Mouse (Mus musculus) ES-E14 (cell line): Measurements from ENCODE around the gene 3110082I17Rik. TPM values are rescaled to one million over a fixed set of nuclear protein-coding genes. Genes with fewer than 3 reads are reported as not detected.
A peak's percentile ranks its signal among the peaks of the same experiment; 100 is the strongest.

Source experiments
- DNase-seq: peaks from one replicate; pipeline ENCODE4 v3.0.0-alpha.2; 2013; ENCODE audit warnings: low read depth, low spot score
- H3K27ac ChIP-seq: 2 replicates; pipeline ENCODE4 v1.5.1; 2012; ENCODE audit warnings: low read depth, mild to moderate bottlenecking, low read length, moderate library complexity, mixed read lengths; ENCODE audit not compliant: poor library complexity, insufficient read depth, severe bottlenecking
- H3K36me3 ChIP-seq: 2 replicates; pipeline ENCODE4 v1.6.1; 2012; ENCODE audit warnings: mild to moderate bottlenecking, low read length, moderate library complexity, mixed read lengths; ENCODE audit not compliant: control insufficient read depth, poor library complexity, insufficient read depth, severe bottlenecking
- H3K4me1 ChIP-seq, 2 experiments: fragments of 150-350 bp in 1 of 2; sonication (generic) in 1 of 2; 2 replicates each; pipeline ENCODE4 v1.6.1; 2012; ENCODE audit warnings: low read length in 2 of 2, mild to moderate bottlenecking in 1 of 2, mixed read lengths in 1 of 2; ENCODE audit not compliant: control insufficient read depth in 2 of 2, insufficient read depth in 2 of 2, poor library complexity in 1 of 2
- H3K4me3 ChIP-seq, 2 experiments: fragments of 150-350 bp in 1 of 2; sonication (generic) in 1 of 2; 2 replicates each; pipeline ENCODE4 v1.5.1; 2012; ENCODE audit warnings: low read length in 2 of 2, low read depth in 1 of 2, mild to moderate bottlenecking in 1 of 2, mixed read lengths in 1 of 2; ENCODE audit not compliant: insufficient read depth in 1 of 2, poor library complexity in 1 of 2, severe bottlenecking in 1 of 2
- H3K9ac ChIP-seq: 2 replicates; pipeline ENCODE4 v1.6.1; 2012; ENCODE audit warnings: low read depth, mild to moderate bottlenecking, low read length, mixed read lengths; ENCODE audit not compliant: poor library complexity, insufficient read depth, severe bottlenecking
- H3K9me3 ChIP-seq: fragments of 150-350 bp; sonication (generic); 2 replicates; pipeline ENCODE4 v1.6.1; 2012; ENCODE audit warnings: low read depth, mild to moderate bottlenecking, low read length; ENCODE audit not compliant: control insufficient read depth, insufficient read depth
- CHD2 ChIP-seq: IDR thresholded peaks from 2 replicates; pipeline ENCODE4 v1.6.1; 2014; ENCODE audit warnings: mild to moderate bottlenecking, low read depth, low read length, inconsistent platforms
- HCFC1 ChIP-seq: IDR thresholded peaks from 2 replicates; pipeline ENCODE4 v1.6.1; 2012; ENCODE audit warnings: low read length, inconsistent platforms, borderline replicate concordance; ENCODE audit not compliant: insufficient read depth
- MAFK ChIP-seq: IDR thresholded peaks from 2 replicates; pipeline ENCODE4 v1.6.1; 2014; ENCODE audit warnings: mild to moderate bottlenecking, low read depth, low read length, inconsistent platforms; ENCODE audit not compliant: insufficient read depth
- ZC3H11A ChIP-seq: IDR thresholded peaks from 2 replicates; pipeline ENCODE4 v1.6.1; 2012; ENCODE audit warnings: low read depth, mild to moderate bottlenecking, inconsistent platforms, low read length, borderline replicate concordance
- ZNF384 ChIP-seq: IDR thresholded peaks from 2 replicates; pipeline ENCODE4 v1.6.1; 2012; ENCODE audit warnings: low read depth, low read length, inconsistent platforms
- in situ Hi-C, 2 experiments: fragments of 600-800 bp; cut with MboI; formaldehyde crosslinking; loops; one replicate each; pipeline ENCODE4 v1.15.1; 2025; ENCODE audit warnings: low sequenced_read_pairs in 2 of 2, inconsistent platforms in 1 of 2; ENCODE audit not compliant: unreplicated experiment in 2 of 2
- total RNA-seq: library from RNA; depleted of rRNA; stranded (reverse); fragments of 300-350 nt; gene quantifications from 2 replicates; pipeline ENCODE4 v1.2.3, GENCODE M21; 2012

Gene 3110082I17Rik
- total RNA-seq, 1 experiment = 32.6 TPM

- peak; percentile 83 for DNase-seq
- TF ChIP-seq ZC3H11A (no peak), HCFC1 (no peak), ZNF384 (no peak), MAFK (no peak), CHD2 (no peak)
- H3K27ac ChIP-seq = no peak overlapping the region
- H3K9me3 ChIP-seq = no peaks in the 10 kb centered on the region
- no peaks in the 10 kb centered on the region for H3K36me3 ChIP-seq
- in situ Hi-C loops = no loop called here
- peaks cover 0 to 4% of the 10 kb centered on the region in 2 experiments; a peak in 2 of 4 replicates for H3K4me1 ChIP-seq
- no peak overlapping the region for H3K9ac ChIP-seq
- H3K4me3 ChIP-seq = no peak overlapping the region
Observed at GRCm38 (mm10) chr5:139331742-139332141, 128.6 kb downstream of the 3110082I17Rik start.

GRCm38 (mm10) chr5:139330766-139331165 lies 129.6 kb downstream of the 3110082I17Rik start:
- H3K27ac ChIP-seq = no peak overlapping the region
- H3K4me3 ChIP-seq = no peak overlapping the region
- no peak overlapping the region for H3K9ac ChIP-seq
- peaks cover 0 to 11% of the 10 kb centered on the region in 2 experiments; a peak in 2 of 4 replicates for H3K4me1 ChIP-seq
- H3K9me3 ChIP-seq = no peaks in the 10 kb centered on the region
- no peaks in the 10 kb centered on the region for H3K36me3 ChIP-seq
- no peak for DNase-seq
- in situ Hi-C loops = no loop called here
- no peak for TF ChIP-seq ZNF384
- TF ChIP-seq MAFK = no peak
- TF ChIP-seq CHD2 = no peak
- TF ChIP-seq HCFC1 = no peak
- no peak for TF ChIP-seq ZC3H11A

- no peak for TF ChIP-seq ZC3H11A
- no peak for TF ChIP-seq ZNF384
- no peak for TF ChIP-seq MAFK
- TF ChIP-seq HCFC1 = no peak
- no peak for TF ChIP-seq CHD2
- H3K36me3 ChIP-seq = no peaks in the 10 kb centered on the region
- in situ Hi-C loops = no loop called here
- H3K9ac ChIP-seq = no peak overlapping the region
- no peaks in the 10 kb centered on the region for H3K9me3 ChIP-seq
- H3K4me3 ChIP-seq = no peak overlapping the region
- peaks cover 0 to 11% of the 10 kb centered on the region in 2 experiments; a peak in 2 of 4 replicates for H3K4me1 ChIP-seq
- H3K27ac ChIP-seq = no peak overlapping the region
- no peak for DNase-seq
Observed at GRCm38 (mm10) chr5:139327634-139328020, 132.7 kb downstream of the 3110082I17Rik start.

GRCm38 (mm10) chr5:139326986-139327633 lies 133.2 kb downstream of the 3110082I17Rik start:
- no peak for DNase-seq
- Histone ChIP-seq H3K27ac (no peak overlapping the region), H3K9me3 (no peaks in the 10 kb centered on the region), H3K9ac (no peak overlapping the region; the same call in 1 of the 2 replicates), H3K36me3 (no peaks in the 10 kb centered on the region), H3K4me3 (no peak overlapping the region), H3K4me1 (peaks cover 0 to 11% of the 10 kb centered on the region in 2 experiments; a peak in 2 of 4 replicates)
- TF ChIP-seq HCFC1 (no peak), ZC3H11A (no peak), CHD2 (no peak), MAFK (no peak), ZNF384 (no peak)
- in situ Hi-C loops = no loop called here
